Mouse (Mus musculus): ENCODE results near the gene Gm14744. TPM values are rescaled to one million over a fixed set of nuclear protein-coding genes. Genes with fewer than 3 reads are reported as not detected.
"Not testable (repeated sequence)": the region's sequence is repeated elsewhere in the genome, so short reads cannot be mapped to it uniquely, and the experiment has no call there.

Gm14744 gene
- not detected in 2 replicates for polyA plus RNA-seq (2015; fragmentation: Nextera tagmentation; extraction: Ambion mirVana)

DNA sequence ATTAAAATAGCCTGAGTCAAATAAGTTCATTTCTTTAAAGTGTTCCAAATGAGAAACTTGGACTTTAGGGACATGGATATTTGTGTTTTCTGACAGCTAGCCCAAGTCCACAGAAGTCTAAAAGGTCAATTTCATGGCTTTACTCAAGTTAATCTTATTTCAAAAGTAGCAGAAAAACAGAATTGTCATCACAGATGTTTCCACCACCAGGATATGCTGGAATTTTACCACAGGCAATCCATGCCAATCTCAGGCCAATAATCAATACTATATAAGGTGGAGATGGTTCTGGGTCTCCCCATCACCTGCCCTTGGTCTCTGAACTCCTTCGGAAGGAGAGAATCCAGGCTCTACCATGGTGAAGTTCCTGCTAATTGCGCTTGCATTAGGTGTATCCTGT is at the start of gene Gm14744:
Gm14744 (plus strand) TSS at position 301 of the 400 bp plus-strand sequence.
- not testable (repeated sequence) for H3K9me3 ChIP-seq; H3K4me2 ChIP-seq; ATAC-seq (ENCODE audit: low FRiP score, low read depth); H3K36me3 ChIP-seq; H3K27ac ChIP-seq (replicated peaks); H3K9ac ChIP-seq; H3K4me1 ChIP-seq (replicated peaks); H3K27me3 ChIP-seq; H3K4me3 ChIP-seq
- 90% methylated on average over 2 of the region's 2 CpGs for whole genome bisulfite sequencing

DNA sequence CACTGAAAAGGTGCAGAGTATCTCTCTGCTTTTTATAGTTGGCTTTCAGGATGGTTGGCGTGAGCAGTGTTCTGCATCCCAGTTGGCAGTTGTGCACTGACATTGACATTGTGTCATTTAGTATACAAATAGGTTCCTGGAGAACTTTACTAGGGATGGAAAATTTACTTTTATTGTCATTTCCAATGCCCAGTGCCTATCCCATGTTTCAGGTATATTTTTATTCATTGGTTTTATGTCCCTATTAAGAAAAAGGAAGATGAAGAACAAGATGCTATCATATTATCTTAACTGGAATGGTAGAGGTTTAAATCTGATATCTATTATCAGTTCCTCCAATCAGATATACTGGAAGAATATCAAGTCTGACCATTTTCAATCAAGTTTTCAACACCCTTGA is 11.0 kb upstream of the Gm14744 start, which contains the start of gene Pbsn:
Pbsn (minus strand) TSS at position 101 of the 400 bp plus-strand sequence.
- Histone ChIP-seq H3K9me3 (no peaks in the 10 kb centered on the region), H3K4me3 (no peak within 1 kb of the TSS)
- WGBS = 71% methylated on average over 1 of the region's 1 CpGs

DNA sequence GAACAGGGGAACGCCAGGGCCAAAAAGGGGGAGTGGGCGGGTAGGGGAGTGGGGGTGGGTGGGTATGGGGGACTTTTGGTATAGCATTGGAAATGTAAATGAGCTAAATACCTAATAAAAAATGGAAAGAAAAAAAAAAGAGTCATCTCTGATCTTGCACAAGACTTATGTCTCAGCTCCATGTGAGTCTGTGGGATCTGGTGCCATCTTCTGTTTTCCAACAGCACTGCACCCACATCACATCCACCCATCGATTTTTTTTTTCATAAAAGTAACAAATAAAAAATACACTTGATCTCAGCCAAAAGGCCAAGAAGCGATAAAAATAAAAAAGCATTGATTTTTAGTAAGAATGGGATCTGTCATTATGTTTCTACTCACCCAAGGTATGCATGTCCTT is 15.5 kb downstream of the Gm14744 start:
- not testable (repeated sequence) for H3K36me3 ChIP-seq; ATAC-seq (ENCODE audit: low FRiP score, low read depth); H3K4me3 ChIP-seq; H3K27me3 ChIP-seq; H3K27ac ChIP-seq (replicated peaks); H3K9me3 ChIP-seq; H3K4me2 ChIP-seq; H3K4me1 ChIP-seq (replicated peaks); H3K9ac ChIP-seq
- 52% methylated on average over 2 of the region's 4 CpGs for WGBS

More for the DNA sequence above, 11.0 kb upstream of the Gm14744 start, which contains the start of gene Pbsn:
- no peak within 1 kb of the TSS for H3K4me2 ChIP-seq
- H3K4me1 ChIP-seq (replicated peaks) = no peaks in the 10 kb centered on the region
- no peak for ATAC-seq (ENCODE audit: low FRiP score, low read depth)
- H3K9ac ChIP-seq = no peak within 1 kb of the TSS
- no peak within 1 kb of the TSS for H3K27ac ChIP-seq (replicated peaks)
- no peaks in the 10 kb centered on the region for H3K27me3 ChIP-seq
- H3K36me3 ChIP-seq = no peaks in the 10 kb centered on the region

Other genes with a start within 250 kb of the Gm14744 start
- gene Prkx, start 68.5 kb upstream of the Gm14744 start, polyA plus RNA-seq (2015; fragmentation: Nextera tagmentation; extraction: Ambion mirVana) = 22.2 and 23.9 TPM in 2 replicates
- gene Pbsn, start 11.1 kb upstream of the Gm14744 start, polyA plus RNA-seq (2015; fragmentation: Nextera tagmentation; extraction: Ambion mirVana) = not detected in 2 replicates
- gene 5430402E10Rik, start 60.3 kb downstream of the Gm14744 start, polyA plus RNA-seq (2015; fragmentation: Nextera tagmentation; extraction: Ambion mirVana) = not detected in 2 replicates
- not detected in 2 replicates for gene Obp1a, start 226.6 kb downstream of the Gm14744 start, polyA plus RNA-seq (2015; fragmentation: Nextera tagmentation; extraction: Ambion mirVana)